Mouse (Mus musculus): ENCODE results near the gene Wnt5b.

GRCm38 (mm10) chr6:119477686-119478310 is 66.3 kb downstream of the Wnt5b start:
- no peak for TF ChIP-seq CTCF (IDR thresholded peaks at IDR 0.05; ENCODE audit: low read depth, low read length)
- TF ChIP-seq GATA1 (IDR thresholded peaks at IDR 0.05; ENCODE audit: borderline replicate concordance, low read length), result no peak

All from G1E (cell line).